Comparison of ENCODE assay signal across 19 mouse cellular contexts in genomic region chr11:23744352-23744751, GRCm38 (mm10). TPM values are rescaled to one million over a fixed set of nuclear protein-coding genes. Genes with fewer than 3 reads are reported as not detected.
A peak's percentile ranks its signal among the peaks of the same experiment; 100 is the strongest.
DNase-seq lines count a peak whose midpoint lies in the region; ATAC-seq and TF ChIP-seq lines count a peak whose summit lies in the region.
"Had no signal": no experiment of that assay in that cellular context is flagged by ENCODE, and none has a peak within 500 bp of the region (broad histone marks: within the 10 kb centered on the region; RNA-seq: fewer than 3 reads in every experiment).

No protein-coding gene starts in this region.

- DNase-seq in liver, postnatal 0 days, result no peak
- peak; percentile 14 for DNase-seq in midbrain, embryonic 11.5 days (ENCODE audit: low spot score, missing footprints)
- DNase-seq: adrenal gland, adult 2 months; adrenal gland, adult 8-10 months; adrenal gland, postnatal 10 days; adrenal gland, postnatal 14 days; adrenal gland, postnatal 25 days; adrenal gland, postnatal 36 days; B cell, adult 2 months; cerebellum, adult 11 months; cerebellum, adult 11-12 months; cerebellum, adult 18-20 months had no signal

- peak; percentile 53 for TF ChIP-seq EP300 in liver, postnatal 0 days (IDR thresholded peaks at IDR 0.05; ENCODE audit: low read depth)

- no peaks in the 10 kb centered on the region for H3K9me3 ChIP-seq in liver, postnatal 0 days (ENCODE audit: low read length)
- no peaks in the 10 kb centered on the region for H3K9me3 ChIP-seq in liver, embryonic 12.5 days (replicated peaks)
- H3K9me3 ChIP-seq in midbrain, embryonic 11.5 days (ENCODE audit: control insufficient read depth, low read length), result no peaks in the 10 kb centered on the region
- no peaks in the 10 kb centered on the region for H3K9me3 ChIP-seq in midbrain, embryonic 16.5 days (replicated peaks; ENCODE audit: control insufficient read depth, low read length, poor library complexity, severe bottlenecking)
- H3K9me3 ChIP-seq: G1E had no signal

- 64% methylated on average over 3 of the region's 3 CpGs for WGBS in liver, postnatal 0 days (ENCODE audit: insufficient replicate concordance)
- 73% methylated on average over 3 of the region's 3 CpGs for WGBS in liver, embryonic 12.5 days (ENCODE audit: insufficient replicate concordance)
- WGBS in midbrain, embryonic 11.5 days, result 94% methylated on average over 3 of the region's 3 CpGs
- 97% methylated on average over 3 of the region's 3 CpGs for WGBS in midbrain, embryonic 16.5 days

- H3K9ac ChIP-seq in liver, postnatal 0 days (replicated peaks), result no peak overlapping the region
- no peak overlapping the region for H3K9ac ChIP-seq in liver, embryonic 12.5 days
- H3K9ac ChIP-seq in midbrain, embryonic 11.5 days (ENCODE audit: low read length), result no peak overlapping the region
- H3K9ac ChIP-seq in midbrain, embryonic 16.5 days (ENCODE audit: low read depth, low read length), result no peak overlapping the region

- no peaks in the 10 kb centered on the region for H3K27me3 ChIP-seq in liver, postnatal 0 days (ENCODE audit: insufficient read depth, low read length)
- no peaks in the 10 kb centered on the region for H3K27me3 ChIP-seq in liver, embryonic 12.5 days (replicated peaks)
- no peaks in the 10 kb centered on the region for H3K27me3 ChIP-seq in midbrain, embryonic 11.5 days (ENCODE audit: control insufficient read depth, insufficient read depth, low read length)
- H3K27me3 ChIP-seq in midbrain, embryonic 16.5 days (ENCODE audit: control insufficient read depth, insufficient read depth, low read depth, low read length), result no peaks in the 10 kb centered on the region
- H3K27me3 ChIP-seq: CH12.LX, Patski had no signal

- no peak for TF ChIP-seq CTCF in liver, postnatal 0 days (IDR thresholded peaks at IDR 0.05; ENCODE audit: low read depth)

- no peak for ATAC-seq in liver, postnatal 0 days
- ATAC-seq in liver, embryonic 12.5 days, result no peak
- no peak for ATAC-seq in midbrain, embryonic 11.5 days (ENCODE audit: low FRiP score)
- ATAC-seq in midbrain, embryonic 16.5 days, result no peak
- ATAC-seq: activated CD4-positive, CD25-positive, alpha-beta regulatory T cell, adult 4 months; CD4-positive, CD25-positive, alpha-beta regulatory T cell, adult 4 months; Patski had no signal

- no peak overlapping the region for H3K27ac ChIP-seq in liver, postnatal 0 days (ENCODE audit: low read depth)
- no peak overlapping the region for H3K27ac ChIP-seq in liver, embryonic 12.5 days
- H3K27ac ChIP-seq in midbrain, embryonic 11.5 days (ENCODE audit: low read depth, low read length), result no peak overlapping the region
- H3K27ac ChIP-seq in midbrain, embryonic 16.5 days (ENCODE audit: low read length), result no peak overlapping the region

- no peaks in the 10 kb centered on the region for H3K4me1 ChIP-seq in liver, postnatal 0 days (ENCODE audit: insufficient read depth)
- peaks cover 10% of the 10 kb centered on the region for H3K4me1 ChIP-seq in liver, embryonic 12.5 days
- no peaks in the 10 kb centered on the region for H3K4me1 ChIP-seq in midbrain, embryonic 11.5 days (ENCODE audit: control insufficient read depth, insufficient read depth, low read length)
- H3K4me1 ChIP-seq in midbrain, embryonic 16.5 days (ENCODE audit: control insufficient read depth, insufficient read depth, low read length), result no peaks in the 10 kb centered on the region

- H3K4me3 ChIP-seq in liver, postnatal 0 days (ENCODE audit: low read depth, low read length), result no peak overlapping the region
- no peak overlapping the region for H3K4me3 ChIP-seq in liver, embryonic 12.5 days
- no peak overlapping the region for H3K4me3 ChIP-seq in midbrain, embryonic 11.5 days (ENCODE audit: low read depth, low read length)
- H3K4me3 ChIP-seq in midbrain, embryonic 16.5 days (ENCODE audit: low read depth, low read length), result no peak overlapping the region

- no peak overlapping the region for H3K4me2 ChIP-seq in liver, postnatal 0 days (ENCODE audit: low read depth, low read length)
- no peak overlapping the region for H3K4me2 ChIP-seq in liver, embryonic 12.5 days
- H3K4me2 ChIP-seq in midbrain, embryonic 11.5 days, result no peak overlapping the region
- H3K4me2 ChIP-seq in midbrain, embryonic 16.5 days (ENCODE audit: low read length), result no peak overlapping the region

- H3K36me3 ChIP-seq in liver, postnatal 0 days (replicated peaks; ENCODE audit: insufficient read depth, low read length), result peaks cover 41% of the 10 kb centered on the region
- peaks cover 3% of the 10 kb centered on the region; the same call in 1 of the 2 replicates for H3K36me3 ChIP-seq in liver, embryonic 12.5 days
- no peaks in the 10 kb centered on the region for H3K36me3 ChIP-seq in midbrain, embryonic 11.5 days (ENCODE audit: control insufficient read depth, insufficient read depth, low read length)
- H3K36me3 ChIP-seq in midbrain, embryonic 16.5 days (ENCODE audit: control insufficient read depth, insufficient read depth, low read length), result no peaks in the 10 kb centered on the region

RNA-seq across cellular contexts. Expression of gene Rel, which starts 26.4 kb away (rescaled TPM):
- 0.63 and 0.89 TPM in 2 replicates for polyA plus RNA-seq in liver, postnatal 0 days (2015; fragmentation: Nextera tagmentation; extraction: Ambion mirVana)
- 0.36 and 0.63 TPM in 2 replicates for polyA plus RNA-seq in liver, embryonic 12.5 days (2016; fragmentation: Nextera tagmentation; extraction: Ambion mirVana)
- 0.39 and 0.64 TPM in 2 replicates for polyA plus RNA-seq in midbrain, embryonic 11.5 days (2014; fragmentation: Nextera tagmentation; extraction: Ambion mirVana)
- polyA plus RNA-seq in midbrain, embryonic 16.5 days (2015; fragmentation: Nextera tagmentation; extraction: Ambion mirVana), result 0.39 TPM in 2 replicates
